Comparison of ENCODE assay signal across 8 mouse cellular contexts in genomic region chr6:83914720-83915271, GRCm38 (mm10). TPM values are rescaled to one million over a fixed set of nuclear protein-coding genes. Genes with fewer than 3 reads are reported as not detected.
DNase-seq lines count a peak whose midpoint lies in the region; ATAC-seq and TF ChIP-seq lines count a peak whose summit lies in the region.

No protein-coding gene starts in this region.

- under 1% methylated on average over 40 of the region's 40 CpGs for WGBS in thymus, adult 2 months
- WGBS in hindbrain, embryonic 12.5 days: under 1% methylated on average over 39 of the region's 40 CpGs

- no peaks in the 10 kb centered on the region for H3K36me3 ChIP-seq in thymus, adult 2 months (ENCODE audit: control insufficient read depth, insufficient read depth, low read length)
- H3K36me3 ChIP-seq in hindbrain, embryonic 12.5 days: no peaks in the 10 kb centered on the region

- H3K4me3 ChIP-seq in thymus, adult 2 months (ENCODE audit: control insufficient read depth, insufficient read depth, low read length): peak overlapping the region; percentile 85
- H3K4me3 ChIP-seq in hindbrain, embryonic 12.5 days: peak overlapping the region; percentile 96

- no peak for TF ChIP-seq POLR2A in thymus, adult 2 months (IDR thresholded peaks at IDR 0.05; ENCODE audit: control insufficient read depth, extremely low read depth, insufficient read depth, low read length, poor library complexity)

- no peaks in the 10 kb centered on the region for H3K27me3 ChIP-seq in thymus, adult 2 months (ENCODE audit: control insufficient read depth, insufficient read depth, low read length)
- H3K27me3 ChIP-seq in hindbrain, embryonic 12.5 days: no peaks in the 10 kb centered on the region

- intact Hi-C loops in left cerebral cortex, postnatal 4 days (cut with DNase I): no loop called here

- peak overlapping the region; percentile 77 for H3K27ac ChIP-seq in thymus, adult 2 months (ENCODE audit: control insufficient read depth, insufficient read depth, low read length)
- peak overlapping the region; percentile 99 for H3K27ac ChIP-seq in hindbrain, embryonic 12.5 days

- peak overlapping the region; percentile 99 for H3K9ac ChIP-seq in hindbrain, embryonic 12.5 days

- H3K9me3 ChIP-seq in hindbrain, embryonic 12.5 days (replicated peaks): no peaks in the 10 kb centered on the region

- DNase-seq in embryo, embryonic 10 days (ENCODE audit: low spot score): peak; percentile 69
- DNase-seq in embryo, embryonic 11 days: no peak
- DNase-seq in thymus, adult 2 months: no peak
- no peak for DNase-seq in thymus, postnatal 4 days
- no peak for DNase-seq in left cerebral cortex, postnatal 4 days
- DNase-seq in layer of hippocampus, postnatal 36 days: no peak

- TF ChIP-seq CTCF in thymus, adult 2 months (IDR thresholded peaks at IDR 0.05; ENCODE audit: borderline replicate concordance, control insufficient read depth, extremely low read depth, insufficient read depth, low read length, poor library complexity): no peak

- no peaks in the 10 kb centered on the region for H3K4me1 ChIP-seq in thymus, adult 2 months (replicated peaks; ENCODE audit: control insufficient read depth, insufficient read depth, low read length)
- H3K4me1 ChIP-seq in hindbrain, embryonic 12.5 days: no peaks in the 10 kb centered on the region

- H3K4me2 ChIP-seq in hindbrain, embryonic 12.5 days (replicated peaks): peak overlapping the region; percentile 56

- peak; percentile 82 for ATAC-seq in hindbrain, embryonic 12.5 days (ENCODE audit: low FRiP score)
- ATAC-seq in megakaryocyte-erythroid progenitor cell, adult 5-6 weeks (replicated peaks; ENCODE audit: low FRiP score, low TSS enrichment, poor library complexity, severe bottlenecking): peak; percentile 27

RNA-seq across cellular contexts. Expression of gene Zfp638, which starts 47.9 kb away (rescaled TPM):
- polyA plus RNA-seq in thymus, adult 2 months (2012; rRNA removed): 21.3 and 24.2 TPM in 2 replicates
- polyA plus RNA-seq in hindbrain, embryonic 12.5 days (2016; fragmentation: Nextera tagmentation; extraction: Ambion mirVana): 103 and 104 TPM in 2 replicates
- 104 and 139 TPM in 2 replicates for total RNA-seq in megakaryocyte-erythroid progenitor cell, adult 5-6 weeks (2014; fragmentation: Nextera tagmentation)
- total RNA-seq in megakaryocyte-erythroid progenitor cell, adult 5-6 weeks (2017): 158 and 188 TPM in 2 replicates
- total RNA-seq in left cerebral cortex, postnatal 4 days (2021): 100 to 1,000 TPM; 148 to 161 TPM
- total RNA-seq in layer of hippocampus, postnatal 36 days (2021): 100 to 1,000 TPM; 140 to 149 TPM
